Mouse (Mus musculus) layer of hippocampus, adult 11-12 months (tissue): ENCODE data around the gene Tff2.

ENCODE experiments used
- DNase-seq: peaks from one replicate; pipeline ENCODE4 v3.0.0; 2022; ENCODE audit warnings: low spot score

The Tff2 gene

DNA sequence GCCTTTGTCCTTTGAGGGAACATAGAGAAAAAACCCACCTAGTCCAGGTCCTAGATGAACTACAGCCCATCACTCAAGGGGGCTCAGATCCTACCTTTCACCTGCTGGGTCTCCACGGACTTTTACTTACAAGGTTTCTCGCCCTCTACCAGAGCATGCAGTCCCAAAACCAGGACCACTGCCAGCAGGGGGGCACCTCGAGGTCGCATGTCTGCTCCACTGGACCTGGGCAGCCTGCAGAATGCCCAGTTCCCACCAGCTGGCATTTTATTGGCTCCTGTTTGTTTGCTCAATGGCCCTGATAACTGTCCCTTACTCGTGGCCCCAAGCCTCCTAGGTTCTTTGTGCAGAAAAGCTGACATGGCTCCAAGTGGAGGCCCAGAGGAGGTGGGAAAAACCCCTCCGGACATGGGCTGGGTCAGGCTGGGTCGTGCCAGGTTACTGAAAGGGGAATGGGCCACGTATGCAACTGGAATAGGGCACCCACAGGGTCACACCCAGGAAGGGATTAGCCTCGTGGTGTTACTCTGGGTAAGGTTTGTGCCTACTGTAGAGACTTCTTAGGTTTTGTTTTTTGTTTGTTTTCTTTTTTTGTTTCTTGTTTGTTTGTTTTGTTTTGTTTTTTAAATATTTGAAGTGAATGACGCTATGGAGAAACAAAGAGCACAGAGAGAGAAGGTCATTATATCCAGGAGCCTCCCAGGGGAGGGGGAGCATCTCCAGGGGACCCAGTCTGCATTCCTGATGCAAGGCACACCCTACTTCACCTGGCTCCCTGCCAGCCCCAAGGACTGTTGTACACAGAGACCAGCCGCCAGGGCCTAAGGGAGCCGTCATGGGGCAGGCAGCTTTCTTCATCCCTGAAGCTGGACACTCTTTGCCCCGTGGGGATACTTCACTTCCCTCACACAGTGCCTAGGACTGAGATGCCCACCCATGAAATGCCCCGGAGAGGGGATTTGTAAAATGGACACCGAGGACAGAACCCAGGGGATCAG, at the start of gene Tff2:
Tff2 (minus strand) TSS at position 243 of the 998 bp plus-strand sequence.
- DNase-seq, result no peak

DNA sequence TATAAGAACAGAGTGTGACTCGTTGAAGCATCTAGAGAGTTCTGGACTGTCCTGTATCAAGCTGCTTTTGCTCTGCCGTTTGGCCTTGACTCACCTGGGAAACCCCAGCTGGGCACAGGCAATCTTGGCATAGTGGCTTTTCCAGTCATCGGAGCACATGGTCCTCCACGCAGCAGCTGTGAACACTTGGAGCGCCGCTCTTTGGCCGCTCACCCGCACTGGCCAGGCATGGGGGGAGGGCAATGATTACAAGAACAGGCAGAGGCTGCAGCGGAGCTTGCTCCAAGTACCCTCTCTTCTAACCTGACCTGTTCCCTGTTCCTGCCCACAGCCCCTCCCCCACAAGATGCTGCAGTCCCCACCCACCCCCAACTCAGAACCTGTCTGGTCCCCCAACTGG, 49.3 kb upstream of the Tff2 start:
- DNase-seq, result no peak

DNA sequence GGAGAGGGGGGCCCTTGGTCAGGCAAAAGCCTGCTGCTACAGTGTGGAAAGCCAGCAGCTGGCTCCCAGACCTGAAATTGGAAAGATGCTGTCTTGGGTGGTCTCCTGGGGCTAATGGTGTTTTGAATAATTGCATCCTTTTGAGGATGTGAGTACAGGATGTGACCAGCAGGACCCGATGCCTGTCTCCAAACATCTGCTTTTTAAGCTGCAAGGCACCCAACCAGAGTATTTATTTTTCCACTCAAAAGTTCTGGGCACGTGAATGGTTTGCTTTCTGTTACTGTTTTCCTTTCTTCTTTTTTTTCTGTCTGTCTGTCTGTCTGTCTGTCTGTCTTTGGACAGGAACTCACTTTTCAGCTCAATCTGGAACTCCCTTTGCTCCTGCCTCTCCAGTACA, 48.6 kb upstream of the Tff2 start:
- DNase-seq, result no peak

DNA sequence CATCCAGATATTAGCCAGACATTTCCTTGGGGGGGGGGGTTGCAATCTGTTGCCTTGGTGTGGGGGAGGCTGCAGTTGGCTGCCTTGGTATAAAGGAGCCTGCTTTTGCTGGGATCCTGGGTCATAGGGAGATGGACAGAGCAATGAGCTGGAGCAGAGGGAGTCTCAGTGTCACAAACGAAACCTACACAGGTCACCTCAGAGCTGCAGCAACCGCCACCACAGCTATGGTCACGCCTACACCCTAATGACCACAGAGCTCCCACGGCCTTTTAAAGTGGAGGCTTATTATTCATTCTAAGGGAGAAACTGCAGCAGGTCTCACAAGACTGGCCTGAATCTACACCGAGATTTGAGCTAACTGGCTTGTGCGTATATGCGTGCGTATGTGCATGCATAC, 47.7 kb upstream of the Tff2 start:
- no peak for DNase-seq

DNA sequence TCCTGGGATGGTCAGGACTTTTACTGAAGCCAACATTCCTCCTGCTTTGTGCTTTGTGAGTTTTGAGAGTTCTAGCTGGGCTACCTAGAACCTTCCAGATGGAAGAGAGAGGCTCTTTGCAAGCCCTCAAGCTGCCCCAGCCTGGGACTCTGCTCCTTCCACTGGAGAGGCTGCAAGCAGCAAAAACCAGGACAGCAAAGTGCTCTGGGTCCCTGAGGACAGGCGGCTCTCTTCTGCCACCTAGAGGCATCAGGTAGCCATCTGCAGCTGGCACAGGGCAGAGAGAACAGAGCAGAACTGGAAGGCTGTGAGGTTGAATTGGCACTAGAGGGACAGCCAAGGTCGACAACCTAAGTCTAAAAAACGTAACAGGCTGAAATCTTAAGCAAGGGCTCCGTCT, 43.3 kb upstream of the Tff2 start:
- DNase-seq, result peak; percentile 67

DNA sequence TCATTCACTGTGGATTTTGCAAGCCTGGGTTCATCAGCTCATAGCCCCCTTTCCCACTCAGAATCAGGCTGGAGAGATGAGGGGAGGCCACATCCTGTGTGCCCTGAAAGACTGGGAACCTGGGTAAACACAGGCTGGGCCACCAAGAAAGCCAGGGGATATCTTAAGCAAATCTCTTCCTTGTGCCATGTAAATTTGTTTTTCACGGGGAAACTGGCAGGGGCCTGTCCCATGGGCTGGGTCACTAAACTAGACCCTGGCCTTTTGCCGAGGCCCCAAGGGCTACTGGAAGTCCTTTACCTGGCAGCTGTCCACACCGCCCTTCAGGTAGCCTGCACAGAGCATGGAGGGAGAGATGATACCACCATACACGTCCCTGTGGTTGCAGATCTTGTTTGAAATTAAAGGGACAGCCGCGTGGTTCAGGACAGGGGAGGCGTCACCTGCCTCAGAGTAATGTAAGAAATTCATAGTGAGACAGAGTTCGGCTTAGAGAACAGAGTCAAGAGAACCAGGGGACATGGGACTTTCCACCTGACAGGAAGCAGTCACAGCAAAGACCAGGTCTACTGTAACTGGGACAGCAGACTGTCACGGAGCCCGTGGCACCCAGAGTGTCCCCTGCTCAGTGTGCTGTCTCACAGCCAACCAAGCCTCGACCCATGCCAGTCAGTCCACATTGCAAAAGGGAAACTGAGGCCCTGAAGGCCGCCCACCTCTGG, 40.3 kb upstream of the Tff2 start:
- DNase-seq, result no peak

DNA sequence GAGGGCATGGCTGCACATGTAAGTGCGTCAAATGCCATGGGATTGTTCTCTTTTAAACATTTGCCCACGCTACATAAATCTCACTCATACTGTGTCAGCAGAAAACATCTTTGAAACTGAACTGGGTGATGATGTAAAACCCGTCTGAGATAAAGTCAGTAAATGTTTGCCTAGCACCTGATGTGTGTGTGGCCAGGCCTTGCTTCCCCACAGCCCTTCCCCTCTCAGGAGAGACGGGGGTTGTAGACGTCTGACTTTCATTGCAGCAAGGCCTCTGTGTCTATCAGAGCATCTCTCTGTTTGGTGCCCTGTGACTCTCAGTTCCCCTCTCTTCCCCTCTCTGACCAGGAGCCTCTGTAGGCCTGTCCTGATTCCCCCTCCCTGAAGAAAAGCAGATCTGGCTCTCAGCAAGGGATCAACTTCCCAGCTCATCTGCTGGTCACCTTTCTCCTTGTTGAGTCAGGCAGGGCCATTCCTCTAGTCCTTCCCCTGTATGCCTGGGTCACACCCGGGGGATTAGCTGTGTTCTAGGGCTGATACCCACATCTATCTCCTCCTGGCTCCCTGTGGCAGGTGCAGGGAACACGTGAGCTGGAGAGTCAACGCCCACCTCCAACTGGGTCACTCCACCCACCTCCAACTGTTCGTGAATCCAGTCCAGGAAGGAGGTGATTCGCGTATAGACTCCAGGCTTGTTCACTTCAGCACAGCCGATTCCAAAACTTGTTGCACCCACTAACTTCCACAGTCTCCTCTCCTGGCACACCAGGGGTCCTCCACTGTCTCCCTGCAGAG, 39.3 kb upstream of the Tff2 start:
- peak; percentile 46 for DNase-seq

DNA sequence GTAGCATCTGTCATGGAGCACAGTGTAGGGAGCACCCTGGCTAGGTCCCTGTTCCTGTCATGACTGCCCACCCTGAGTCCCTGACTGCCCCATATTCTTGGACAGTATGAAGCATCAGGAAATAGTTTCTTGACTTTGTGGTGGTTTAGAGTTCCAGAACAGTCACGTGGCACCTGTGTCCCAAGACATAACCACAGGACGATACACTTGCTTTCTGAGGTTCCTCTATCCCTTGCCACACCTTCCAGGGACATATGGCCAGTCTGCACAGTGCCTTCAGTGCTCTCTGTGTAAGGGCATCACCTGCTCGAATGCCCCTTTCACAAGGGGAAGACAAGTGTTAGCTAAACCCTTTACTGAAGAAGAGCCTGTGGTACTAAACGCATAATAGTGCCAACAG, 37.4 kb upstream of the Tff2 start:
- no peak for DNase-seq

DNA sequence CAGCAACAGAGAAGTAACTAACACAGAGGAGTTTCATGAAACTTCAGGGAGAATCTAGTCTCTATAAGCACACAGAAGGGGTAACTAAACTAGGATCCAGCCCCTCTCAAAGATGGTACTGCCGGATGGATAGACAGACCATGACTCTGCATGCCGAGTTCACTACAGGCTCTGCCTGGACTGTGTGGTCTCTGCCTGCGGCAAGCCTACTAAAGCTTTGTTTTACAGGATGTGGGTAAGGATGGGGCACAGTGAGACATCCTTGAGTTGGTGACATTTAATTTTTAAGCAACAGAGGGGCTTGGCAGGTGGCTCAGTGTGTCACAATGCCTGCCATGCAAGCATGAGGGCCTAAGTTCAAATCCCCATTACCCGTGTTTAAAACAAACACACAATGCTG, 32.2 kb upstream of the Tff2 start:
- no peak for DNase-seq

DNA sequence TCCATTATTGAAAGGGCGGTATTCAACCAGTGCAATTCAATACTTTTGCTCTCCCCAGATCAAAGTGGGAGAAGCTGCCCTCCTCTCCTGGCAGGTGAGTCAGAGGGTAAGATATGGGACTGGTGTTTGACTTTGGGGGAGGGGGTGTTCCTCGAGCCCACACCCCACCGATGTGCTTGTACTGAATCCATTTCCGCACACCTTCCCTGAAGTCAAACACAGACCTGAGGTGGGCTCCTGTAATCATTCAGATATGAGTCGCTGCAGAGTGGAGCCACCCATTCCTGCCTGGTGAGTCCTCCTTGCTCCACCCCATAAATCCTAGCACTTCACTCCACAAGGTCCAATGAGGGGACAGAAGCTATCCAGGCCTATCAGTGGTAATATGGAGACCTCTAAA, 25.7 kb upstream of the Tff2 start:
- DNase-seq, result no peak

DNA sequence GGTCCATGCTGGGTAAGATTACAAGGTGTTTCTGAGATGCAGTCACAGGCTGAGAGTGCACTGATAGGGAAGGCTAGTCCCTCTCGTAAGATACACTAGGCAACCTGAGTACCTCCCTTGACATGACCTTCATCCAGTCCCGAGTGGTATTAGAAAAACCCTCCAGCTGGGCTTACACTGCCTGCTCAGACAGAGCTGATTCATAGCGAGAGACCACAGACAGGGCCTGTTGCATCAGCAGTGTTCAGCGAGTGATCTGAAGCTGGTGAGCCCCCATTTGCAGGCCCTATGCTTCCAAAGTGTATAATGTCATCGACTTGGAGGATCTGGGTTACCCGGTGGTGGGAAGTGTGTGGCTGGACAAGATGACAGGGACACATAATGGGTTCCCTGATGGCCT, 21.0 kb upstream of the Tff2 start, which contains the start of gene Tff1:
Tff1 (minus strand) TSS at position 151 of the 400 bp plus-strand sequence.
- DNase-seq, result no peak

DNA sequence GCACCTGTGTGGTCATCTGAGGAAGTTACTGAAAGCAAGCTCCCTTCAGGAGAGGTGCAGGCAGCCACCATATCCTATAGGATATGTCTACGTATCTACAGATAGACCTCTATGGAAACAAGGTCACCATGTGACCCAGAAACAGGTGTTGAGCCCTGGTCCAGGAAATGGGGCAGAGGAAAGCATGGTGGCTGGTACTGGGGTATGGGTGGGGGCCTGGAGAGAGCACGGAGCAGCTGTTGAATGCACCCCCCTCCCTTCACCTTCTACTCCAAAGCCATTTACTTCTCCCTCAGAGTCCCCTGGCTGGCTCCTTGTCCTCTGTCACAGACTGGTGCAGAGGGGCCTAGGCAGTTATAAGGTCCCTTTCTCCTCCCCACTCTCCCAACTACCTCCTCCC, 19.7 kb upstream of the Tff2 start:
- no peak for DNase-seq

DNA sequence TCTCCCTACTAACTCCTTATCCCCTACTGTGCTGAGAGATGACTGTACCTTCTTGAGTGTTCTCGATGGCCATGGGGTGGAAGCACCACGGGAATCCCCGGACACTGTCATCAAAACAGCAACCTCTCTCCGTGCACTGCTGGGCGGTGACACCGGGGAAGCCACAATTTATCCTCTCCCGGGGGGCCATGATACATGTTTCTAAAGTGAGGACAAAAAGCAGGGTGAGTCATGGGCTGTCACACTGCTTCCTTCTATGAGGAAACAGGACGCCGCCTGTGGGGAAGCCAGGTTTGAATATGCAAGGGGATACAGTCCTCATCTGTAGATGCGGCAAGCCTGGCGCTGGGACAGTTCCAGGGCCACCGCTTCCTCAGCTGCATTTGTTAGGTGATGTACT, 18.5 kb upstream of the Tff2 start:
- no peak for DNase-seq

DNA sequence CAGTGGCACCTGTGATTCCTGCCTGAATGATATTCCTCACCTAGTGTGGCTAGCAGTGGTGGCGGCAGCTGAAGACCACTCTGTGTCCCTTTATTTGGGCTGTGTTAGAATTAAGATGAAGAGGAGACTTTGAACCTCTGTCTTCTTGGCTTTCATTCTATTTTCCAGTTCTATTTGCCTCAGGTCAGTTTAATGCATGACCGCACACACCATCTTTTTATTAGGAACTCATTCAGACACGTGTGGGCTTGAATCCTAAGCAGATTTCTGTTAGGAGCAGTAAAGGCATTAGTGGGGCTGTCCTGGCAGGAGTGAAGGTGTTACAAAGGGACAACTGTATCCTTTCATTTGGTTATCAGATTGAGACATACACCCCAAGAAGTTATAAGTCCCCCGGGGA, 16.2 kb upstream of the Tff2 start:
- no peak for DNase-seq

DNA sequence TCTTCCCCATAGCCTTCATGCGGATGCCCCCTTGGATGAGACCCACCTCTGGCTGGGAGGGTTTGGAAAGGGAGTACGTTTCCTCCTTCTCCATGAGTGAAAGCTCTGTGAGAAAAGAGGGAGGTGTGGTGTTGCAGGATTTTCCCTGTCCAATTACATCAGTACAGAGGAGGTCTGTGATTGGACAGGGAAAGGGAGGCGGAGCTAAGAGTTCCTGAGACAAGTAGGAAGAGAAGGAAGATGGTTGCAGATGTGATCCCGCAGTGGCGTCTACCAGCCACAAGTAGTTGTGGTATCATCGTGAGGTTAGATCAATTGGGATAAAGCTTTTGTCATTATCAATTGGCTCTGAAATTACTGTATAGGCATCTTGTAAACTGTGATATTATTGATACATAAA, 13.8 kb upstream of the Tff2 start:
- no peak for DNase-seq

DNA sequence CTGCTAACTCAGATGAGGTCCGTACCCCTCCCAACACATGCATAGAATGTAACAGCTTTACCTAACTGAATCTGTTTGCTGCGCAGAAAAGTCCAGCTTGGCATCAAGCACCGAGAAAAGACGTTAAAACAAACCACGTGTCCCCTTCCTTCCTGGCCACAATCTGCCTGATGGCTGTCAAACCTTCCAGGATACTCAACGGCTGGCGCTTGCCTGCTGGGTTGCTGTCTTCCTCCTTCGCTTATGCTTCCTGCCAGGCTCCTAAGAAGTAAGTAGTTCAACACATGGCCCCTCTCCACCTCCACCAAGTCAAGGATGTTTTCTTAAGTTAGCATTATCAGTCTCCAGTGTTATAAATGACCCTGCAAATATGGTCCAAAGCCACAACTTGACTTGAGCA, 9.7 kb upstream of the Tff2 start:
- no peak for DNase-seq

DNA sequence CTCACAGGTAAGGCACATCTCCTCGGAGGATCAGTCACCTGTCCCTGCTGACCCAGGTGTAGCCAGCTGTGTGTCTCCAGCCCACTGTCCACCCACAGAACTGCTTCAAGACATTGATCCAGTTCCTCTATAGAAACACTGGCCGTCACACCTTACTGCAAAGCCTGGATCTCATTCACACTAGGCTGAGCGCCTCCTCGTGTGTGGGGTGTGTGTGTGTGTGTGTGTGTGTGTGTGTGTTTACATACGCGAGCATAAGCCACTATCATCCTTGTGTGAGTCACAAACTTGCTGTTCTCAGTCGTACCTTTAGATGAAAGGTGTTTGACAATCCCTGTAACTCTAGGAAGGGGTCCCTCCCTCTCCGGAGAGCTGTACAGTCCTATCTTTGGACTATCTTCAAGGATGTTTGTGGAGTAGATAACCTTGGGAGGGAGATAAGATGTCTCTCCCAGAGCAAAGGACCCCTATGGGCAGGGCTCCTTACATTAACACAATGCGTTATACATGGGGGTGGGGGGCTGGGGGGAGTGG, 9.0 kb upstream of the Tff2 start:
- no peak for DNase-seq

DNA sequence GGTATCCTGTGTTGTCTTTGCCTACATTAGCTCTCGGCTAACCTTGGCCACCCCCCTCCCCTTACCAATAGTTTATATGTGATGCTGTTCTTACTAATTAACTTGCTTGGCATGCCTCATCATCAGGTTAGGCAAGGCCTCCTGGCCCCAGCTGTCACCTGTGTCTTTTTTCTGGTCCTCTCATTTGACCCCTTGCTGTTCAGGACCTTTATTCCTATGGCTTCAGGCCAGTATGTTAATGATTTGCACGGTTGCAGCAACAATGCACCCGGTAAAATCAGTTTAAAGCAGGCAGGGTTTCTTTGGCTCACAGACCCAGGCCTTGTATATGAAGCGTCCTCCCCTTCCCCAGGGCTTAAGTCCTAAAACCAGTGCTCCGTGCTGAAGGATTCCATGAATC, 8.4 kb upstream of the Tff2 start:
- DNase-seq, result no peak

DNA sequence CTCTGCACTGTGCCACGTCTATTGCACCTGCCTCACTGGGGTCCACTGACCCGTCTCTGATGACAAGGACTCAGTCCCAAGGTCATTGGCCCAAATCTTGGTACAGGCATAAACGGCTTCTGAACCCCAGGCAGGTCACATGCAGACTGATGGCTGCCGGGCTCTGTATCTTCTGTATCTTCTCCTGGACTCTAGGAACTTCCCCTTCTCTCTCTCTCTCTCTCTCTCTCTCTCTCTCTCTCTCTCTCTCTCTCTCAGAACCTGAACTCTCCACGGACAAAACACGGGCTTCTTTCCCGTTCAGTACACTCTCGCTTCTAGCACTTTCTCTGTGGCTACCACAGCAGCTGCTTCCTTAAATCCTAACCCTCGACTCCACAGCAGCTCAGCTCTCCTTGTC, 1.9 kb upstream of the Tff2 start:
- DNase-seq, result no peak

DNA sequence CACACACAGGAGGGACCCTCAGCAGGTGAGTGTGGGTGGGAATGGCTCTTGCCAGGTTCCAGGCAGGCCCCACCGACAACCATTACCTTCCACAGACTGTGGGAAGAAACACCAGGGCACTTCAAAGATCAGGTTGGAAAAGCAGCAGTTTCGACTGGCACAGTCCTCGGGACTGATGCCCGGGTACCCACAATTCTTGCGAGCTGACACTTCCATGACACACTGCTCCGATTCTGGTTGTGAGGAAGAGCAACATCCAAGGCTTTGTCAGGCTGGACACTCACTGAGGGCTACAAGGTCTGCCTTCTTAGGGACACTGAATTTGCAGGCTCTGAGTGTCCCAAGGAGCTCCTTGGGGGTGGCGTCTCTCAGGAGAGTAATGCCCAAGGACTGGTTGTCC, 2.0 kb downstream of the Tff2 start:
- no peak for DNase-seq

DNA sequence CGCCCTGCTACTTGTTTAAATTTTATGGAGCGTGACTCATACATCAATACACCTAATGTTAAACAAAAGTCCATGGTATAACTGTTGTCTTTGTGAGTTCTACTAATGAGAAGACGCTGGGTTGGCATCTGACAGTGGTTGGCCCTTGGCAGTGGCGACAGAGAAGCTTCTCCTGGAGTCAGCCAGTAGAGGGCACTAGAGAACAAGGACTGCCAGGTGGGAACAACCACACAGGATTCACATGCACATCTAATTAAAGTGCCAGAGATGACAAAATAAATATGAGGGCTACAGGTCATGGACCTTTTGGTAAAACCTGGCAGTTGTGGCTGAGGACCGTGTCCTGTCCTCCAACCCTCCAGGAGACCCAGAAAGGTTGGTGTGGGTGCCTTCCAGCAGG, 5.7 kb downstream of the Tff2 start:
- peak; percentile 56 for DNase-seq

DNA sequence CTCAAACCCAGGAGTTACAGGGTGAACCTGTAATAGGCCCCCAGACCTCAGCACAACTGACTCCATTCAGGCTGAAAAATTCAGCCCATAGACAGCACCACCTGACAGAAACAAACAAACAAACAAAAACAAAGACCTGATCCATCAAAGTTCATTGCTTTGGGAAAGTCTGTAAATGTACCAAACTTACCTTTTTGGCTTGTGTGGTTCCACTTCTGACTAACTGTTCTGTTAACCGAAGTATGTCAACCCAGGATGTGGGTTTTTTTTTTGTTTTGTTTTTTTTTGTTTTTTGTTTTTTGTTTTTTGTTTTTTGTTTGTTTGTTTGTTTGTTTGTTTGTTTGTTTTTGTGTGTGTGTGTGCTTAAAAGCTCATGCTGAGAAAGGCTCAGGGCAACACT, 7.3 kb downstream of the Tff2 start:
- DNase-seq, result no peak
